Mouse (Mus musculus): ENCODE measurements around the gene Ftsj3. TPM values are rescaled to one million over a fixed set of nuclear protein-coding genes. Genes with fewer than 3 reads are reported as not detected.

The Ftsj3 gene
- 60.5 and 82.1 TPM in 2 replicates for total RNA-seq (2014; fragmentation: Nextera tagmentation)
- 157 and 194 TPM in 2 replicates for total RNA-seq (2017)

GRCm38 (mm10) chr11:106255685-106256451, at the start of gene Ftsj3, which contains the start of gene Psmc5:
TSS of gene Ftsj3 (minus strand) at chr11:106256079.
TSS of gene Psmc5 (plus strand) at chr11:106256154.
- peak; percentile 85 for ATAC-seq (replicated peaks; ENCODE audit: poor library complexity, severe bottlenecking)

GRCm38 (mm10) chr11:106305348-106306064, 49.6 kb upstream of the Ftsj3 start:
- ATAC-seq (replicated peaks; ENCODE audit: poor library complexity, severe bottlenecking): peak; percentile 93

- ATAC-seq (replicated peaks; ENCODE audit: poor library complexity, severe bottlenecking): peak; percentile 85
These were observed 46.8 kb upstream of the Ftsj3 start for GRCm38 (mm10) chr11:106302634-106303033.

GRCm38 (mm10) chr11:106301765-106302164, 45.9 kb upstream of the Ftsj3 start, which contains the start of gene Gh:
TSS of gene Gh (minus strand) at chr11:106301865.
- no peak for ATAC-seq (replicated peaks; ENCODE audit: poor library complexity, severe bottlenecking)

GRCm38 (mm10) chr11:106291861-106292260, 36.0 kb upstream of the Ftsj3 start:
- no peak for ATAC-seq (replicated peaks; ENCODE audit: poor library complexity, severe bottlenecking)

- ATAC-seq (replicated peaks; ENCODE audit: poor library complexity, severe bottlenecking): no peak
These were observed 34.5 kb upstream of the Ftsj3 start for GRCm38 (mm10) chr11:106290376-106290775.

- ATAC-seq (replicated peaks; ENCODE audit: poor library complexity, severe bottlenecking): no peak; the same call in 1 of the 2 replicates
These were observed 33.5 kb upstream of the Ftsj3 start for GRCm38 (mm10) chr11:106289369-106289768.

- no peak for ATAC-seq (replicated peaks; ENCODE audit: poor library complexity, severe bottlenecking)
These were observed 31.1 kb upstream of the Ftsj3 start for GRCm38 (mm10) chr11:106286987-106287386.

GRCm38 (mm10) chr11:106286206-106286605, 30.3 kb upstream of the Ftsj3 start:
- ATAC-seq (replicated peaks; ENCODE audit: poor library complexity, severe bottlenecking): no peak

GRCm38 (mm10) chr11:106284126-106284525, 28.2 kb upstream of the Ftsj3 start:
- no peak for ATAC-seq (replicated peaks; ENCODE audit: poor library complexity, severe bottlenecking)

GRCm38 (mm10) chr11:106283371-106283770, 27.5 kb upstream of the Ftsj3 start:
- no peak for ATAC-seq (replicated peaks; ENCODE audit: poor library complexity, severe bottlenecking)

- ATAC-seq (replicated peaks; ENCODE audit: poor library complexity, severe bottlenecking): peak; percentile 62
These were observed 26.6 kb upstream of the Ftsj3 start for GRCm38 (mm10) chr11:106282452-106282851.

GRCm38 (mm10) chr11:106276454-106276853, 20.6 kb upstream of the Ftsj3 start, which contains the start of gene Tcam1:
TSS of gene Tcam1 (plus strand) at chr11:106276672.
- peak; percentile 70 for ATAC-seq (replicated peaks; ENCODE audit: poor library complexity, severe bottlenecking)

- no peak for ATAC-seq (replicated peaks; ENCODE audit: poor library complexity, severe bottlenecking)
These were observed 19.1 kb upstream of the Ftsj3 start for GRCm38 (mm10) chr11:106274971-106275411.

- no peak for ATAC-seq (replicated peaks; ENCODE audit: poor library complexity, severe bottlenecking)
These were observed 18.5 kb upstream of the Ftsj3 start for GRCm38 (mm10) chr11:106274374-106274773.

- ATAC-seq (replicated peaks; ENCODE audit: poor library complexity, severe bottlenecking): no peak
These were observed 17.9 kb upstream of the Ftsj3 start for GRCm38 (mm10) chr11:106273811-106274210.

- ATAC-seq (replicated peaks; ENCODE audit: poor library complexity, severe bottlenecking): no peak
These were observed 17.4 kb upstream of the Ftsj3 start for GRCm38 (mm10) chr11:106273311-106273684.

- ATAC-seq (replicated peaks; ENCODE audit: poor library complexity, severe bottlenecking): peak; percentile 81
These were observed 16.9 kb upstream of the Ftsj3 start, which contains the start of gene Smarcd2 for GRCm38 (mm10) chr11:106272644-106273310. TSS of gene Smarcd2 (minus strand) at chr11:106272972.

- ATAC-seq (replicated peaks; ENCODE audit: poor library complexity, severe bottlenecking): 0 out of 2 replicates have a peak, but pooled peaks have one; percentile 1
These were observed 16.1 kb upstream of the Ftsj3 start for GRCm38 (mm10) chr11:106271794-106272643.

Measured in granulocyte monocyte progenitor cell, adult 5-6 weeks (primary cell).